Mouse (Mus musculus) CH12F3 (cell line): ENCODE results near the gene Cacna2d4.
"Not testable (repeated sequence)": the region's sequence is repeated elsewhere in the genome, so short reads cannot be mapped to it uniquely, and the experiment has no call there.

ENCODE experiments used
- in situ Hi-C: fragments of 300-500 bp; cut with MboI; formaldehyde crosslinking; loops from 2 replicates; pipeline ENCODE4 v1.14.3; 2020; ENCODE audit warnings: low sequenced_read_pairs

Cacna2d4 gene

GRCm38 (mm10) chr6:119336124-119336523 lies 99.8 kb downstream of the Cacna2d4 start:
- in situ Hi-C loops, result no loop called here

- in situ Hi-C loops, result no loop called here
These were observed 101.0 kb downstream of the Cacna2d4 start for GRCm38 (mm10) chr6:119337287-119337686.

GRCm38 (mm10) chr6:119338121-119338912 lies 102.0 kb downstream of the Cacna2d4 start:
- in situ Hi-C loops, result no loop called here

- in situ Hi-C loops, result no loop called here
These were observed 105.1 kb downstream of the Cacna2d4 start for GRCm38 (mm10) chr6:119341409-119341808.

- in situ Hi-C loops, result no loop called here
These were observed 109.9 kb downstream of the Cacna2d4 start for GRCm38 (mm10) chr6:119346257-119346656.

GRCm38 (mm10) chr6:119347813-119348212 lies 111.5 kb downstream of the Cacna2d4 start:
- in situ Hi-C loops, result no loop called here

GRCm38 (mm10) chr6:119348234-119348633 lies 111.9 kb downstream of the Cacna2d4 start:
- in situ Hi-C loops, result no loop called here

GRCm38 (mm10) chr6:119350703-119351198 lies 114.4 kb downstream of the Cacna2d4 start:
- in situ Hi-C loops, result loop anchor here (5.0 kb wide), 1 partner anchor 128 kb away; no protein-coding TSS in a partner anchor

GRCm38 (mm10) chr6:119351656-119352055 lies 115.3 kb downstream of the Cacna2d4 start:
- in situ Hi-C loops, result loop anchor here (5.0 kb wide), 1 partner anchor 129 kb away; no protein-coding TSS in a partner anchor

GRCm38 (mm10) chr6:119352501-119352900 lies 116.2 kb downstream of the Cacna2d4 start:
- in situ Hi-C loops, result loop anchor here (5.0 kb wide), 1 partner anchor 130 kb away; no protein-coding TSS in a partner anchor

- in situ Hi-C loops, result no loop called here
These were observed 121.8 kb downstream of the Cacna2d4 start for GRCm38 (mm10) chr6:119358020-119358571.

- in situ Hi-C loops, result not testable (repeated sequence)
These were observed 123.9 kb downstream of the Cacna2d4 start for GRCm38 (mm10) chr6:119360250-119360649.

- in situ Hi-C loops, result no loop called here
These were observed 124.8 kb downstream of the Cacna2d4 start for GRCm38 (mm10) chr6:119360925-119361702.

GRCm38 (mm10) chr6:119363593-119363992 lies 127.3 kb downstream of the Cacna2d4 start:
- in situ Hi-C loops, result no loop called here

GRCm38 (mm10) chr6:119366800-119367199 lies 130.5 kb downstream of the Cacna2d4 start:
- in situ Hi-C loops, result not testable (repeated sequence)

- in situ Hi-C loops, result no loop called here
These were observed 131.1 kb downstream of the Cacna2d4 start for GRCm38 (mm10) chr6:119367382-119367781.

GRCm38 (mm10) chr6:119371624-119372023 lies 135.3 kb downstream of the Cacna2d4 start:
- in situ Hi-C loops, result no loop called here

- in situ Hi-C loops, result no loop called here
These were observed 135.9 kb downstream of the Cacna2d4 start for GRCm38 (mm10) chr6:119372237-119372636.

GRCm38 (mm10) chr6:119373000-119373705 lies 136.8 kb downstream of the Cacna2d4 start:
- in situ Hi-C loops, result no loop called here

GRCm38 (mm10) chr6:119375035-119375434 lies 138.7 kb downstream of the Cacna2d4 start:
- in situ Hi-C loops, result no loop called here

- in situ Hi-C loops, result no loop called here
These were observed 141.3 kb downstream of the Cacna2d4 start for GRCm38 (mm10) chr6:119377613-119378012.
